Mouse (Mus musculus): ENCODE results near the gene Hs6st1.

Gene Hs6st1

GRCm38 (mm10) chr1:36085069-36085468, 16.9 kb downstream of the Hs6st1 start:
- DNase-seq (ENCODE audit: low read depth): no peak

- peak; percentile 80 for DNase-seq (ENCODE audit: low read depth)
Observed at GRCm38 (mm10) chr1:36088367-36088766, 20.2 kb downstream of the Hs6st1 start.

GRCm38 (mm10) chr1:36089481-36089880, 21.3 kb downstream of the Hs6st1 start:
- DNase-seq (ENCODE audit: low read depth): peak; percentile 55

- peak; percentile 50 for DNase-seq (ENCODE audit: low read depth)
Observed at GRCm38 (mm10) chr1:36090011-36090721, 22.0 kb downstream of the Hs6st1 start.

GRCm38 (mm10) chr1:36090722-36091110, 22.5 kb downstream of the Hs6st1 start:
- DNase-seq (ENCODE audit: low read depth): no peak

- no peak for DNase-seq (ENCODE audit: low read depth)
Observed at GRCm38 (mm10) chr1:36091246-36091645, 23.0 kb downstream of the Hs6st1 start.

- no peak for DNase-seq (ENCODE audit: low read depth)
Observed at GRCm38 (mm10) chr1:36093741-36094140, 25.5 kb downstream of the Hs6st1 start.

GRCm38 (mm10) chr1:36095423-36096272, 27.4 kb downstream of the Hs6st1 start:
- DNase-seq (ENCODE audit: low read depth): peak; percentile 86

- peak; percentile 36 for DNase-seq (ENCODE audit: low read depth)
Observed at GRCm38 (mm10) chr1:36098432-36098831, 30.2 kb downstream of the Hs6st1 start.

GRCm38 (mm10) chr1:36100371-36100770, 32.2 kb downstream of the Hs6st1 start:
- no peak for DNase-seq (ENCODE audit: low read depth)

GRCm38 (mm10) chr1:36105917-36106706, 37.9 kb downstream of the Hs6st1 start:
- DNase-seq (ENCODE audit: low read depth): no peak

- no peak for DNase-seq (ENCODE audit: low read depth)
Observed at GRCm38 (mm10) chr1:36109987-36110386, 41.8 kb downstream of the Hs6st1 start.

GRCm38 (mm10) chr1:36112665-36113064, 44.5 kb downstream of the Hs6st1 start:
- DNase-seq (ENCODE audit: low read depth): no peak

GRCm38 (mm10) chr1:36113670-36114069, 45.5 kb downstream of the Hs6st1 start:
- no peak for DNase-seq (ENCODE audit: low read depth)

GRCm38 (mm10) chr1:36114844-36115243, 46.6 kb downstream of the Hs6st1 start:
- no peak for DNase-seq (ENCODE audit: low read depth)

GRCm38 (mm10) chr1:36116488-36116887, 48.3 kb downstream of the Hs6st1 start:
- DNase-seq (ENCODE audit: low read depth): peak; percentile 78

- no peak for DNase-seq (ENCODE audit: low read depth)
Observed at GRCm38 (mm10) chr1:36118061-36118685, 50.0 kb downstream of the Hs6st1 start.

GRCm38 (mm10) chr1:36118958-36119357, 50.8 kb downstream of the Hs6st1 start:
- DNase-seq (ENCODE audit: low read depth): no peak

GRCm38 (mm10) chr1:36119426-36119825, 51.2 kb downstream of the Hs6st1 start:
- no peak for DNase-seq (ENCODE audit: low read depth)

GRCm38 (mm10) chr1:36121172-36121571, 53.0 kb downstream of the Hs6st1 start:
- DNase-seq (ENCODE audit: low read depth): no peak

- DNase-seq (ENCODE audit: low read depth): peak; percentile 66
Observed at GRCm38 (mm10) chr1:36125076-36125475, 56.9 kb downstream of the Hs6st1 start.

- peak; percentile 38 for DNase-seq (ENCODE audit: low read depth)
Observed at GRCm38 (mm10) chr1:36129126-36129525, 60.9 kb downstream of the Hs6st1 start.

Data from NIH3T3 (cell line).